Mouse (Mus musculus) spleen, adult 2 months (tissue): ENCODE results near the gene Osbpl2. TPM values are rescaled to one million over a fixed set of nuclear protein-coding genes. Genes with fewer than 3 reads are reported as not detected.

Source experiments
- DNase-seq, 2 experiments: peaks; one replicate each; pipeline versions ENCODE4 v3.0.0 to v3.0.0-alpha.2; 2012 to 2021; ENCODE audit warnings: low spot score in 2 of 2, low read depth in 1 of 2
- H3K27ac ChIP-seq: fragments of 200-500 bp; 2 replicates; pipeline ENCODE4 v1.5.1; 2012; ENCODE audit warnings: low read length, inconsistent platforms; ENCODE audit not compliant: insufficient read depth
- H3K27me3 ChIP-seq: fragments of 200-500 bp; 2 replicates; pipeline ENCODE4 v1.6.1; 2012; ENCODE audit warnings: mild to moderate bottlenecking, moderate library complexity, low read length, inconsistent platforms; ENCODE audit not compliant: control insufficient read depth, insufficient read depth
- H3K36me3 ChIP-seq: fragments of 200-500 bp; 2 replicates; pipeline ENCODE4 v1.6.1; 2012; ENCODE audit warnings: mild to moderate bottlenecking, low read length, inconsistent platforms; ENCODE audit not compliant: control insufficient read depth, insufficient read depth
- H3K4me1 ChIP-seq: fragments of 200-500 bp; 2 replicates; pipeline ENCODE4 v1.6.1; 2011; ENCODE audit warnings: inconsistent platforms; ENCODE audit not compliant: control insufficient read depth, insufficient read depth, insufficient read length
- H3K4me3 ChIP-seq: fragments of 200-500 bp; 2 replicates; pipeline ENCODE4 v1.5.1; 2011; ENCODE audit warnings: mild to moderate bottlenecking, inconsistent platforms; ENCODE audit not compliant: insufficient read depth, insufficient read length; ENCODE audit errors: extremely low read depth
- CTCF ChIP-seq: fragments of 200-500 bp; IDR thresholded peaks from 2 replicates; pipeline ENCODE4 v1.5.1; 2011; ENCODE audit warnings: mild to moderate bottlenecking, inconsistent platforms; ENCODE audit not compliant: insufficient read depth, insufficient read length, insufficient replicate concordance; ENCODE audit errors: extremely low read depth
- POLR2A ChIP-seq: fragments of 200-500 bp; IDR thresholded peaks from 2 replicates; pipeline ENCODE4 v1.6.1; 2011; ENCODE audit warnings: low read depth, low read length, inconsistent platforms
- WGBS: fragments of 180-500 bp; shearing (Covaris S2); methylation state at CpG from one replicate; pipeline ENCODE4 v1.1.7; 2018; 5-methylcytosine and 5-hydroxymethylcytosine counted together
- polyA plus RNA-seq: library from polyadenylated mRNA; depleted of rRNA; stranded (reverse); fragments of >200 nt; gene quantifications from 2 replicates; pipeline ENCODE4 v1.2.3, GENCODE M21; 2012

The Osbpl2 gene
- polyA plus RNA-seq, 1 experiment, result 12.3 TPM

DNA sequence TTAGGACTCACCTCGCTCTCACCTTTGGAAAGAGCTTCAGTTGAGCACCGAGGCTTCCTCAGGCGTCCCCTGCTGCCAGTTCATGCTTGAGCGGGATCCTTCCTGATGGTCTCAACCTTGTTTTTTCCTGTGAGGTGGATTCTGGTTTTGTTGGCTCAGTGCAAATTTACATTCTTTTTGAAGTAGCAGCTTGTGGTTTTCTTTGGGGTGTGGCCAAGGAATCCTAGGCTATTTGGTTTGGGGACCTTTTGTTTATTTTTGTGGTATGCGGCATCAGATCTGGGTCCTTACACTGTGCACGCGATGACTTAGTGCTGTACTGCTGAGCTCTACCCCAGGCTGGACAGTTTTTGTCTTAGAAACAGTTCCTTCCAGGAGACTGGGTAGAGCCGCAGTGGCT, 38.4 kb upstream of the Osbpl2 start:
- no peaks in the 10 kb centered on the region for H3K4me1 ChIP-seq
- TF ChIP-seq CTCF, result no peak
- TF ChIP-seq POLR2A, result no peak
- no peak for DNase-seq
- peaks cover 17% of the 10 kb centered on the region for H3K36me3 ChIP-seq
- WGBS, result 76% methylated on average over 8 of the region's 8 CpGs
- no peak overlapping the region for H3K27ac ChIP-seq
- no peaks in the 10 kb centered on the region for H3K27me3 ChIP-seq
- H3K4me3 ChIP-seq, result no peak overlapping the region

DNA sequence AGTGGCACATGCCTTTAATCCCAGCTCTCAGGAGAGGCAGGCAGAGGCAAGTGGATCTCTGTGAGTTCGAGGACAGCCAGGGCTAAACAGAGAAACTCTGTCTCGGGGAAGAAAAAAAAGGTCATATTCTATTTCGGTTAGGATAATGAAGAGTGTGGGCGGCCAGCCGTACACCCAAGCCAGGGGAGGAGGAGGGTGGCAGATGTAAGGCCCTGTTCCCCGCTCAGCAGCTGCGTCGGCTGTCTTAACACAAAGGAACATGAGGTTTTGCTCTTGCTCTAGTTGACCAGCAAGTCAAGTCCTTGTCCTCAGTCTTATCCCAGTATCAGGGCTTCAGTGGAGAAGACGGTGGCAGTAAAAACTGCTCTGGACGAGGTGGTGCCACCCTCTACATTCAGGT, 36.0 kb upstream of the Osbpl2 start:
- no peak for TF ChIP-seq POLR2A
- TF ChIP-seq CTCF, result no peak
- Histone ChIP-seq H3K27ac (no peak overlapping the region), H3K36me3 (peaks cover 15% of the 10 kb centered on the region), H3K4me1 (no peaks in the 10 kb centered on the region), H3K27me3 (no peaks in the 10 kb centered on the region), H3K4me3 (no peak overlapping the region)
- 90% methylated on average over 10 of the region's 10 CpGs for WGBS
- DNase-seq, result no peak

DNA sequence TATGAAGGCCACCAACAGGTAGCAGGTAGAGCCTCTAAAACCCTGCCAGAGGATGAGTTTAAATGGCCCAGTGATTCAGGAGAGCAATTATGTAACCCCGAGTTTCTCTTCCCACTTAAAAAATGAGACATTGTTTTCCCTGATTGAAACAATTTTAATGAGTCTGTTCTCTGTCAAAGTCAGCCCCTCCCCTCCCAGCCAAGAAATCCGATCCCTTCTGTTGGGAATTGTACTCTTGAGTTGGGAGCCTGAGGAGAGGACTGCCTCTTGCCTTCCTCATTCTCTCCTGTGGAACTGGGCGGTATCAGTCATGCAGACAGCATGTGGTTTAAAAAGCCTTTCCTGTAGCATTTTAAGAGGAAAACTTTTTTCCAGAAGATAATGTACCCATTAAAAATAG, 34.5 kb upstream of the Osbpl2 start:
- no peak for TF ChIP-seq POLR2A
- Histone ChIP-seq H3K27ac (no peak overlapping the region), H3K4me3 (no peak overlapping the region), H3K27me3 (no peaks in the 10 kb centered on the region), H3K4me1 (no peaks in the 10 kb centered on the region), H3K36me3 (peaks cover 14% of the 10 kb centered on the region)
- WGBS, result 79% methylated on average over 3 of the region's 3 CpGs
- DNase-seq, result no peak

DNA sequence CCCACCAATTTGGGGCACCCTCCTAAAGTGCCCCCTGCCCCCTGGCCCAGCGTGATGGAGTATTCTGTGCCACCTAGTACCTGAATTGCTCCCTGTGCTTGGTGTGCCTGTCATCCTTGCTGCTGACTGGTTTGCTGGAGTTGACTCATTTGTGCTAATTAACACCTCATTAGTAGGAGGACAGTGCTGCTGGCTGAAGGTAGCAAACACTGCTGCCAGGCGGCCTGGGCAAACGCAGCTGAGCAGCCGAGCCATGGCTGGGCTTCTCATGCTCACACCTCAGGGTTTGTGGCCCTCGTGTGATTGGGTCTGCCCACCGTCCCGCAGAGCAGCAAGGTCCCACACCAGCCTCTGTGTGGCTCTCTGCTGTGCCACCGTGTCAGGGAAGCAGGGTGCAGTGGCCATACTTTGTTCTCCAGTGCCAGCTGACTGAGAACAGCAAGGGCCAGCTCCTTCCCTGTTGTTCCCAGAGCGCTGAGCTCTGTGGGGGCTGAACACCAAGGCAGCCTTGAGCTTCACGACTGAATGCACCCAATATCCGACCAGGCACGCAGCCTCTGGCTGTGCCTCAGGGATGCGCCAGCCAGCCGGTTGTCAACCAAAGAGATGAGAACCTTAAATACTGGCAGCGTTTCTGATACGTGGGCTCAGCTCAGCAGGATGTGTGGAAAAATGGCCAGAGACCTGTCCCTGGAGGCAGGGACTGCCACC, 33.0 kb upstream of the Osbpl2 start:
- TF ChIP-seq POLR2A (no peak), CTCF (no peak)
- H3K36me3 ChIP-seq, result peaks cover 14% of the 10 kb centered on the region
- no peaks in the 10 kb centered on the region for H3K27me3 ChIP-seq
- no peak overlapping the region for H3K4me3 ChIP-seq
- no peak for DNase-seq
- 92% methylated on average over 16 of the region's 16 CpGs for WGBS
- no peaks in the 10 kb centered on the region for H3K4me1 ChIP-seq
- H3K27ac ChIP-seq, result no peak overlapping the region

DNA sequence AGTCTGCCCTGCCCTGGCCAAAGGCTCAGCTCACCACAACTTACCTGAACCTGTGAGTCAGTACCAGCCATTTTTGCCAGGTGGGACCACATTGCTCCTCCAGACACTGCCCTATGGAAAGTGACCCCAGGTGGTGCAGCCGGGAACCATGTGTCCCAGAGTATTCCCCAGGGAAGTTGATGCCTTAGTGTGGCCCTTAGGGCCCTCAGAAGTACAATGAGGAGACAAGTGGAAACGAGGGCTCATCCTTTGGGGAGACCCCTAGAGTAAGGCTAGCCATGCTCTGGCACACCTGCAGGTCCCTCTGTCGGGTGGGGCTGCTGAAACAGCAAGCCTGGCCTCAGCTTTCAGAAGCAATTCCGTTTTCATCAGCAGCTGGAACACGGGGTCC, 32.5 kb upstream of the Osbpl2 start:
- no peak for TF ChIP-seq POLR2A
- Histone ChIP-seq H3K36me3 (peaks cover 14% of the 10 kb centered on the region), H3K4me1 (no peaks in the 10 kb centered on the region), H3K27me3 (no peaks in the 10 kb centered on the region), H3K4me3 (no peak overlapping the region), H3K27ac (no peak overlapping the region)
- WGBS, result 83% methylated on average over 5 of the region's 5 CpGs
- DNase-seq, result no peak

DNA sequence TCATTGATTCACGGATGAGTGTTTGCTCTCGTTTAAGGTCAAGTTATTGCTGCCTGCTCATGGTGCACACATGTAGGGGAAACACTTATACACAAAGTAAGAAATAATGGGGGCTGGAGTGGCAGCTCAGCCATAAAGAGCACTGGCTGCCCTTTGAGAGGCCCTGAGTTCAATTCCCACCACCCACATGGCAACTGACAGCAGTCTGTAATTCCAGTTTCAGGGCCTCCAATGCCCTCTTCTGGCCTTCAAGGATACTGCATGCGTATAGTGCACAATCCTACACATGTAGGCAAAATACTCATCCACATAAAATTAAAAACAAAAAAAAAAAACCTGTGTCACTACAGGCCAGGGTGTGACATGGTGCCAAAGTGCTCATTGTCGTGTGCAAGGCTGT, 31.6 kb upstream of the Osbpl2 start:
- WGBS, result 94% methylated on average over 4 of the region's 4 CpGs
- H3K4me1 ChIP-seq, result no peaks in the 10 kb centered on the region
- H3K36me3 ChIP-seq, result peaks cover 12% of the 10 kb centered on the region
- H3K4me3 ChIP-seq, result no peak overlapping the region
- no peak overlapping the region for H3K27ac ChIP-seq
- H3K27me3 ChIP-seq, result no peaks in the 10 kb centered on the region
- no peak for DNase-seq
- TF ChIP-seq CTCF (no peak), POLR2A (no peak)

DNA sequence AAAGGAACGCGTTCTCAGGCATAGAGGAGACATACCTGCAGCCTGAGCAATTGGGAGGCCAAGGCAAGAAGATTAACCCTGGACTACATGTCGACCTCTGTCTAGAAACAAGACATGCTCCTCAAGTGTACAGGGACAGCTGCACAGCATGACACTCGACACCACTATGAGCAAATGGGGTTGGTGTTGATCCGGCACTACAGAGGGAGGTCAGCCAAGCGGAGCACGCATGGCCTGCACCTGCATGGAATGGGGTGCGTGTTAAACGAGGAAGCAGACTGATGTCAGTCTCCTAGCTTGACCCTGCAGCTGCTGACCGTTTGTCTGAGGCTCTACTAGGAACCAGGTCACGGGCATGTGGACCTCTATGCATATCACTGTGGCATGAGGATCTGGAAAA, 28.8 kb upstream of the Osbpl2 start:
- WGBS, result 68% methylated on average over 11 of the region's 11 CpGs
- Histone ChIP-seq H3K27me3 (no peaks in the 10 kb centered on the region), H3K4me1 (no peaks in the 10 kb centered on the region), H3K36me3 (peaks cover 3% of the 10 kb centered on the region; the same call in 1 of the 2 replicates), H3K27ac (no peak overlapping the region), H3K4me3 (no peak overlapping the region)
- TF ChIP-seq CTCF (no peak), POLR2A (no peak)
- DNase-seq, result no peak
